Mouse (Mus musculus) stomach, embryonic 14.5 days (tissue): ENCODE measurements around the gene Plpp1. TPM values are rescaled to one million over a fixed set of nuclear protein-coding genes. Genes with fewer than 3 reads are reported as not detected.

Experiments
- ATAC-seq: fragments of 200-750 bp; cut with Nextera tagmentation; 2 replicates; pipeline ENCODE4 v1.8.0; 2017; ENCODE audit warnings: low read depth, moderate TSS enrichment; ENCODE audit not compliant: insufficient number of reproducible peaks, insufficient read depth, low FRiP score
- H3K27ac ChIP-seq: fragments of 300-500 bp; sonication (generic); 2 replicates; pipeline ENCODE4 v1.5.1; 2014; ENCODE audit warnings: mild to moderate bottlenecking, low read length, moderate library complexity, mixed read lengths
- H3K27me3 ChIP-seq: fragments of 300-500 bp; sonication (generic); 2 replicates; pipeline ENCODE4 v1.6.1; 2014; ENCODE audit warnings: low read length, control low read depth, mixed read lengths; ENCODE audit not compliant: control insufficient read depth, insufficient read depth
- H3K36me3 ChIP-seq: fragments of 300-500 bp; sonication (generic); 2 replicates; pipeline ENCODE4 v1.6.1; 2014; ENCODE audit warnings: mild to moderate bottlenecking, control low read depth, low read length, moderate library complexity, mixed read lengths; ENCODE audit not compliant: control insufficient read depth, insufficient read depth
- H3K4me1 ChIP-seq: fragments of 300-500 bp; sonication (generic); 2 replicates; pipeline ENCODE4 v1.6.1; 2014; ENCODE audit warnings: low read length, control low read depth, mixed read lengths; ENCODE audit not compliant: control insufficient read depth, insufficient read depth
- H3K4me2 ChIP-seq: fragments of 300-500 bp; sonication (generic); replicated peaks from 2 replicates; pipeline ENCODE4 v1.6.1; 2014; ENCODE audit warnings: low read depth, low read length, control low read depth
- H3K4me3 ChIP-seq: fragments of 300-500 bp; sonication (generic); 2 replicates; pipeline ENCODE4 v1.5.1; 2014; ENCODE audit warnings: low read depth, low read length, control low read depth
- H3K9ac ChIP-seq: fragments of 300-500 bp; sonication (generic); replicated peaks from 2 replicates; pipeline ENCODE4 v1.6.1; 2014; ENCODE audit warnings: low read depth, mild to moderate bottlenecking, control low read depth, low read length, moderate library complexity, mixed read lengths
- H3K9me3 ChIP-seq: fragments of 300-500 bp; sonication (generic); 2 replicates; pipeline ENCODE4 v1.6.1; 2016; ENCODE audit warnings: low read depth, low read length, control low read depth; ENCODE audit not compliant: control insufficient read depth
- WGBS: fragments of 180-500 bp; shearing (Covaris S2); extraction: QIAGEN DNeasy Blood & Tissue Kit; methylation state at CpG from one replicate; pipeline ENCODE4 v1.1.7; 2014; 5-methylcytosine and 5-hydroxymethylcytosine counted together
- polyA plus RNA-seq: library from polyadenylated mRNA; unstranded; fragments of >200 nt; fragmentation: Nextera tagmentation; extraction: Ambion mirVana; gene quantifications from 2 replicates; pipeline ENCODE4 v1.2.1, GENCODE M21; 2014

The Plpp1 gene
- polyA plus RNA-seq, 1 experiment from 2014 or later: 97.1 TPM

DNA sequence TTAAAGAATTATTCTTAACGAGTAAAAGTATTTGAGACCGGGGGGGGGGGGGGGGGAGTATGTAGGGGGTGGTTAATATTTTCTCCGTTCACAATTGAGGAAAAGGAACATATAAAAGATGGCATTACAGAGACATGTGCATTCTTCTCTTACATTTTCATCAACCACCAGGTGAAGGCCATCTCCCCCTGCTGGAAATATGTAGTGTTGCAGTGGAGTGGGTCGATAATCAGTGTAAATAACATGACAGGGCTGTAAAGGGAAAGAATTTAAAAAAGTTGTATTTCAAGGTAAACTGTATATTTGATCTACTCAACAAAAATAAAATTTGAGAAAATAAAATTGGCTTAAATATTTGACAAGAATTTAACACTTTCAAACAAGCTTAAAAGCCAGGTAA, 109.1 kb downstream of the Plpp1 start:
- H3K36me3 ChIP-seq: peaks cover 33% of the 10 kb centered on the region
- 62% methylated on average over 4 of the region's 4 CpGs for WGBS
- no peaks in the 10 kb centered on the region for H3K9me3 ChIP-seq
- ATAC-seq: no peak
- no peak overlapping the region for H3K9ac ChIP-seq
- H3K27me3 ChIP-seq: no peaks in the 10 kb centered on the region
- no peaks in the 10 kb centered on the region for H3K4me1 ChIP-seq
- H3K27ac ChIP-seq: no peak overlapping the region
- no peak overlapping the region for H3K4me2 ChIP-seq
- H3K4me3 ChIP-seq: no peak overlapping the region

DNA sequence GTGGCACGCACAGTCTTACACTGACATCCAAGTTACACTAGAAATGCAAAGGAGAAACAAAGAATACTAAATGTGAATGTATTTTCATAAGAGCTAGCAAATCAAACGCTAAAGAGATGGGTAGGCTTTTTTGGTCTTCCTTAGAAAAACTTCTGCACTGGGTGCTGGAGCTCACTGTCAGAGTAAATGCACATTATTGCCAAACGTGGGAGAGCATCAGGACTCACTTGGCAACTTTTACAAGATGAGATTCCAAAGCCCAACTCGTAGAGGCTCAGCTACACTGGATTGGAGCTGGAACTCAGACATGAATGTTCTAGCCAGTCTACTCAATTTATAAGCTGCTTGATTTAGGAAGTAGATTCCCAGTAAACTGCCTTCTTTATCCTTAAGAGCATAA, 109.8 kb downstream of the Plpp1 start:
- Histone ChIP-seq H3K27me3 (no peaks in the 10 kb centered on the region), H3K4me1 (no peaks in the 10 kb centered on the region), H3K9me3 (no peaks in the 10 kb centered on the region), H3K36me3 (peaks cover 26% of the 10 kb centered on the region), H3K9ac (no peak overlapping the region), H3K4me2 (no peak overlapping the region), H3K4me3 (no peak overlapping the region), H3K27ac (no peak overlapping the region)
- ATAC-seq: no peak
- WGBS: 91% methylated on average over 4 of the region's 4 CpGs

Other genes with a start within 250 kb of the Plpp1 start
- 0.22 and 0.27 TPM in 2 replicates for gene Il31ra, start 206.4 kb upstream of the Plpp1 start, polyA plus RNA-seq
- gene Ddx4, start 148.3 kb upstream of the Plpp1 start, polyA plus RNA-seq: 0.49 and 1.7 TPM in 2 replicates
- 15.2 and 18.1 TPM in 2 replicates for gene Slc38a9, start 140.0 kb upstream of the Plpp1 start, polyA plus RNA-seq
- 72.3 and 80.6 TPM in 2 replicates for gene Mtrex, start 126.6 kb downstream of the Plpp1 start, polyA plus RNA-seq
- 20.4 and 22.8 TPM in 2 replicates for gene Dhx29, start 126.7 kb downstream of the Plpp1 start, polyA plus RNA-seq
- 0.35 and 0.67 TPM in 2 replicates for gene Ccno, start 187.0 kb downstream of the Plpp1 start, polyA plus RNA-seq
- gene Mcidas, start 193.1 kb downstream of the Plpp1 start, polyA plus RNA-seq: 0.17 TPM in 2 replicates
- not detected in 2 replicates for gene Cdc20b, start 234.3 kb downstream of the Plpp1 start, polyA plus RNA-seq
- 164 and 166 TPM in 2 replicates for gene Gpx8, start 245.6 kb downstream of the Plpp1 start, polyA plus RNA-seq